Mouse (Mus musculus) midbrain, postnatal 0 days (tissue): ENCODE results near the gene Canx. TPM values are rescaled to one million over a fixed set of nuclear protein-coding genes. Genes with fewer than 3 reads are reported as not detected.
"Not testable (repeated sequence)": the region's sequence is repeated elsewhere in the genome, so short reads cannot be mapped to it uniquely, and the experiment has no call there.

Experiments
- ATAC-seq: fragments of 200-750 bp; cut with Nextera tagmentation; 2 replicates; pipeline ENCODE4 v1.8.0; 2017; ENCODE audit warnings: moderate number of reproducible peaks, mild to moderate bottlenecking, moderate TSS enrichment, moderate library complexity; ENCODE audit not compliant: low FRiP score
- DNase-seq: peaks from one replicate; pipeline ENCODE4 v3.0.0-alpha.2; 2015; ENCODE audit warnings: low spot score
- H3K27ac ChIP-seq: fragments of 300-500 bp; sonication (generic); 2 replicates; pipeline ENCODE4 v1.5.1; 2014; ENCODE audit warnings: low read depth, mild to moderate bottlenecking, low read length, mixed read lengths
- H3K27me3 ChIP-seq: fragments of 300-500 bp; sonication (generic); 2 replicates; pipeline ENCODE4 v1.6.1; 2014; ENCODE audit warnings: low read length, control low read depth, mixed read lengths; ENCODE audit not compliant: insufficient read depth
- H3K36me3 ChIP-seq: fragments of 300-500 bp; sonication (generic); 2 replicates; pipeline ENCODE4 v1.6.1; 2014; ENCODE audit warnings: low read length, control low read depth, mixed read lengths; ENCODE audit not compliant: insufficient read depth
- H3K4me1 ChIP-seq: fragments of 300-500 bp; sonication (generic); 2 replicates; pipeline ENCODE4 v1.6.1; 2014; ENCODE audit warnings: mild to moderate bottlenecking, control low read depth, antibody characterized with exemption, low read length, mixed read lengths; ENCODE audit not compliant: insufficient read depth
- H3K4me2 ChIP-seq: fragments of 300-500 bp; sonication (generic); 2 replicates; pipeline ENCODE4 v1.6.1; 2014; ENCODE audit warnings: low read depth, mild to moderate bottlenecking, low read length, mixed read lengths; ENCODE audit not compliant: poor library complexity, severe bottlenecking
- H3K4me3 ChIP-seq: fragments of 300-500 bp; sonication (generic); 2 replicates; pipeline ENCODE4 v1.5.1; 2014; ENCODE audit warnings: low read depth, mild to moderate bottlenecking, low read length, moderate library complexity
- H3K9ac ChIP-seq: fragments of 300-500 bp; sonication (generic); replicated peaks from 2 replicates; pipeline ENCODE4 v1.6.1; 2014; ENCODE audit warnings: mild to moderate bottlenecking, low read length, moderate library complexity, mixed read lengths; ENCODE audit not compliant: poor library complexity, severe bottlenecking
- H3K9me3 ChIP-seq: fragments of 300-500 bp; sonication (generic); 2 replicates; pipeline ENCODE4 v1.6.1; 2016; ENCODE audit warnings: low read length, control low read depth
- CTCF ChIP-seq: IDR thresholded peaks from 2 replicates; pipeline ENCODE4 v1.5.1; 2016; ENCODE audit warnings: antibody characterized with exemption, mild to moderate bottlenecking
- WGBS: fragments of 180-500 bp; shearing (Covaris S2); extraction: QIAGEN DNeasy Blood & Tissue Kit; methylation state at CpG from one replicate; pipeline ENCODE4 v1.1.7; 2014; 5-methylcytosine and 5-hydroxymethylcytosine counted together
- polyA plus RNA-seq: library from polyadenylated mRNA; unstranded; fragments of >200 nt; fragmentation: Nextera tagmentation; extraction: Ambion mirVana; gene quantifications from 2 replicates; pipeline ENCODE4 v1.2.1, GENCODE M21; 2015
- total RNA-seq: library from RNA; depleted of rRNA; stranded (reverse); fragments of >200 nt; gene quantifications from 2 replicates; pipeline ENCODE4 v1.2.3, GENCODE M21; 2014

Gene Canx
- total and polyA plus RNA-seq, 2 experiments from 2014 or later: 227 to 244 TPM

GRCm38 (mm10) chr11:50371399-50371841 is 45.9 kb upstream of the Canx start:
- Histone ChIP-seq H3K27me3 (no peaks in the 10 kb centered on the region), H3K4me3 (peak overlapping the region; percentile 30), H3K4me1 (peaks cover 5% of the 10 kb centered on the region; the same call in 1 of the 2 replicates), H3K27ac (peak overlapping the region; percentile 88), H3K36me3 (no peaks in the 10 kb centered on the region), H3K9ac (peak overlapping the region; percentile 70), H3K4me2 (peak overlapping the region; percentile 57), H3K9me3 (no peaks in the 10 kb centered on the region)
- DNase-seq (peak; percentile 87), ATAC-seq (peak; percentile 67; the same call in 1 of the 2 replicates)
- TF ChIP-seq CTCF: peak; percentile 74
- WGBS: under 1% methylated on average over 18 of the region's 18 CpGs

GRCm38 (mm10) chr11:50370969-50371368 is 45.5 kb upstream of the Canx start:
- no peaks in the 10 kb centered on the region for H3K9me3 ChIP-seq
- H3K36me3 ChIP-seq: no peaks in the 10 kb centered on the region
- peak overlapping the region; percentile 70; the same call in 1 of the 2 replicates for H3K9ac ChIP-seq
- H3K27me3 ChIP-seq: no peaks in the 10 kb centered on the region
- ATAC-seq (peak; percentile 69; the same call in 1 of the 2 replicates), DNase-seq (peak; percentile 24)
- H3K4me1 ChIP-seq: 0 out of 2 replicates have a peak, but pooled peaks cover under 1% of the 10 kb centered on the region
- WGBS: 18% methylated on average over 4 of the region's 4 CpGs
- H3K27ac ChIP-seq: peak overlapping the region; percentile 88
- no peak overlapping the region; the same call in 1 of the 2 replicates for H3K4me3 ChIP-seq
- H3K4me2 ChIP-seq: peak overlapping the region; percentile 57
- no peak for TF ChIP-seq CTCF

- no peak for DNase-seq
- TF ChIP-seq CTCF: no peak
- Histone ChIP-seq H3K4me3 (no peak overlapping the region), H3K27ac (no peak overlapping the region), H3K4me1 (no peaks in the 10 kb centered on the region), H3K9ac (no peak overlapping the region), H3K36me3 (no peaks in the 10 kb centered on the region), H3K4me2 (no peak overlapping the region), H3K27me3 (no peaks in the 10 kb centered on the region), H3K9me3 (no peaks in the 10 kb centered on the region)
- WGBS: 89% methylated on average over 5 of the region's 5 CpGs
- no peak for ATAC-seq
These were observed 44.0 kb upstream of the Canx start for GRCm38 (mm10) chr11:50369360-50369911.

- H3K4me2 ChIP-seq: no peak overlapping the region
- DNase-seq: no peak
- ATAC-seq: no peak
- no peak overlapping the region for H3K4me3 ChIP-seq
- no peak overlapping the region for H3K27ac ChIP-seq
- no peaks in the 10 kb centered on the region for H3K9me3 ChIP-seq
- TF ChIP-seq CTCF: no peak
- WGBS: 91% methylated on average over 9 of the region's 9 CpGs
- H3K36me3 ChIP-seq: no peaks in the 10 kb centered on the region
- H3K4me1 ChIP-seq: no peaks in the 10 kb centered on the region
- no peak overlapping the region for H3K9ac ChIP-seq
- H3K27me3 ChIP-seq: no peaks in the 10 kb centered on the region
These were observed 42.1 kb upstream of the Canx start for GRCm38 (mm10) chr11:50367531-50367930.

- DNase-seq: no peak
- no peak for ATAC-seq
- Histone ChIP-seq H3K9me3 (no peaks in the 10 kb centered on the region), H3K4me1 (no peaks in the 10 kb centered on the region), H3K27me3 (no peaks in the 10 kb centered on the region), H3K36me3 (no peaks in the 10 kb centered on the region), H3K4me2 (no peak overlapping the region), H3K4me3 (no peak overlapping the region), H3K27ac (no peak overlapping the region), H3K9ac (no peak overlapping the region)
- TF ChIP-seq CTCF: no peak
These were observed 39.8 kb upstream of the Canx start for GRCm38 (mm10) chr11:50365322-50365721.

- ATAC-seq: 0 out of 2 replicates have a peak, but pooled peaks have one; percentile 28
- peak; percentile 94 for TF ChIP-seq CTCF
- H3K36me3 ChIP-seq: no peaks in the 10 kb centered on the region
- no peak overlapping the region for H3K27ac ChIP-seq
- peak; percentile 86 for DNase-seq
- 5% methylated on average over 4 of the region's 4 CpGs for WGBS
- no peak overlapping the region for H3K4me2 ChIP-seq
- H3K27me3 ChIP-seq: no peaks in the 10 kb centered on the region
- no peak overlapping the region for H3K4me3 ChIP-seq
- H3K9ac ChIP-seq: no peak overlapping the region
- H3K4me1 ChIP-seq: no peaks in the 10 kb centered on the region
- no peaks in the 10 kb centered on the region for H3K9me3 ChIP-seq
These were observed 39.1 kb upstream of the Canx start for GRCm38 (mm10) chr11:50364548-50364947.

- not testable (repeated sequence) for ATAC-seq, H3K36me3 ChIP-seq, DNase-seq
These were observed 35.8 kb upstream of the Canx start for GRCm38 (mm10) chr11:50361282-50361681.

More at GRCm38 (mm10) chr11:50361282-50361681, 35.8 kb upstream of the Canx start:
- 73% methylated on average over 1 of the region's 1 CpGs for WGBS
- H3K4me1 ChIP-seq, H3K4me3 ChIP-seq, H3K4me2 ChIP-seq, H3K27ac ChIP-seq, H3K9ac ChIP-seq, H3K9me3 ChIP-seq, H3K27me3 ChIP-seq: not testable (repeated sequence)
